Mouse (Mus musculus) thymus, postnatal 4 days (tissue): Measurements from ENCODE around the gene Tbcb.
"Not testable (repeated sequence)": the region's sequence is repeated elsewhere in the genome, so short reads cannot be mapped to it uniquely, and the experiment has no call there.

Source experiments
- DNase-seq: peaks from one replicate; pipeline ENCODE4 v3.0.0; 2021

Tbcb gene

GRCm38 (mm10) chr7:30231669-30232454 is at the start of gene Tbcb, which contains the start of gene Polr2i:
Gene Tbcb, minus strand, starts transcription at chr7:30232272.
Gene Polr2i, plus strand, starts transcription at chr7:30231948.
- DNase-seq: peak; percentile 98

DNA sequence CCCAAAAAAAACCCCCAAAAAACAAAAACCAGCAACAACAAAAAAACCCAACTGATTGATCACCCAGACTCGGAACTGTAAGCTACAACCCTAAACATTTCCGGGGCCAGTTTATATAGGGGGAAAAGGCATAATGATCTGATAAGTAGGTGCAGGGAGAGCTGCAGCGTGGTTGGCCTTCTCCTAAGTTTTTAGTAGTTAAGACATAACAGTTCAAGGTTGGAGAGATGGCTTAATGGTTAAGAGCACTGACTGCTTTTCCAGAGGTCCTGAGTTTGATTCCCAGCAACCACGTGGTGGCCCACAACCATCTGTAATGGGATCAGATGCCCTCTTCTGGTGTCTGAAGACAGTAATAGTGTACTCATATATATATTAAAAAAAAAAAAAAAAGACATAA is 49.5 kb upstream of the Tbcb start:
- no peak for DNase-seq

DNA sequence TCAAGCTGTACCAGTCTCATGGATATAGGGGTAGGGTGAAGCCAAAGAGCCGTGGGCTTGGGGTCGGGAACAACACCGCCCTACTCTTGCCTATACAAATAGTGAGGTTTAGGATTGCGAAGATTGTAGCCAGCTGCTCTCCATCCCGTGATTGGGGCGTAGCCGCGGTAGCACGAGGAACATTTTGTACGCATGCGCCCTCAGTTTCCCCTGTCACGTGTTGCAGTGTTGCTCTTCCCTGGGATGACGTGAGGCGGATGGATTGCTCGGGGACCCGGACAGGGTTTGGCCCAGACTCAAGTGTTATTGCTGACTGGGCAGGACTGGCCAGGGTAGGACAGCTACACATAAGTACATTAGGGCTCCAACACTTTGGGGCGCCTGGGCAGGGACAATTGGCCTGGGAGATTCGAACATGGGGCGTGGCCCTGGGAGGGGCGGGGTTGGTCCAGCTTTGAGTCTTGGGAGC is 48.6 kb upstream of the Tbcb start:
- peak; percentile 78 for DNase-seq

DNA sequence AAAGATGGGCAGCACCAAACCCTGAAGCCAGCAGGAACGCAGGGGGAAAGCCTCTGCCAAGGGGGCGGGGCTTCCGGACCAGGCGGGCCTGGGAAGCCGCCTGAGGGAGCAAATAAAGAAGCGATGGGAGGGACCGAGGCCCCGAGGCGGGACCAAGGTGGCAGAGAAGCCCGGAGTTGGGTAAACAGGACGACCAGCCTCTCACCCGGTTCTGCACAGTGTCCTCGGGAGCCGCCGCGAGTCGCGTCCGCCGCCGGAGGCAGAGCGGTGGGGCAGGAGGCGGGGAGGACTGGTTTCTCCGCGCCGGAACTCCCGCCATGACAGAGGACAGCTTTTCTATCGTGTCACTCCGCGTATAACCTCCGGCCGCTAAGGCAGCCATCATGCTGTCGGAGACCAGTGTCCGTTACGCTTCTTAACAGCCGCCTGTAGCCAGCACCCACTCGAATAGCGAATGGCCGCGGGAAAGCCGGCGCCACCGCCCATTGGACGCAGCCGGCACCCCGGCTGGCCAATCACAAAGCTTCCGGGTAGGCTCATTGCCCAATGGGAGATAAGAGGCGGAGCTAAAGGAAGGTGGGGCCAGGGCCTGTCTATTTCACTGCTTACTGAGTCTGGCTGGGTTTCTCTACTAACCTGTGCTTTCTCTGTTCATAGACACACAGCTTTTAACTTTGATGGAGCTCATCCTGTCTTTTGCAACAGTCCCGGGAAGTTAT is 48.0 kb upstream of the Tbcb start, which contains the start of the genes Thap8 and Wdr62:
Gene Thap8 (plus strand): TSS at position 144 of the 719 bp plus-strand sequence.
Gene Wdr62 (minus strand): TSS at position 469 of the 719 bp plus-strand sequence.
- peak; percentile 92 for DNase-seq

DNA sequence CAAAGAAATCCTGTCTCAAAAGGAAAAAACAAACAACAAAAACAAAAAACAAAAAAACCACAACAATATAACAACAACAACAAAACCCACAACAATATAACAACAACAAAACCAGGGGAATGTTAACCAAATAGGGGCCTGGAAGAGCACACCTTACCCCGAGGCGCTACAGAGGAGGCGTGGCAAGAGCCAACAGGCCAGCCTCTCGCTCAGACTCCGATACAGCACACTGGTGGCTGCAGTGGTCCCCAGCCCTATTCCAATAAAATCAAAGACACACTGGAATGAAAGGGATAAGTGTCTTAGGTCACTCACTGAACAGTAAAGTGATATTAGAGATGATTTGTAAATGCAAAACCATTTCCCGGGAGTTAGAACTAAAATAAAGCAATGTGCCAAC is 47.5 kb upstream of the Tbcb start:
- no peak for DNase-seq

- no peak for DNase-seq
Measured at GRCm38 (mm10) chr7:30278911-30279310, 46.8 kb upstream of the Tbcb start.

GRCm38 (mm10) chr7:30274383-30274782 is 42.3 kb upstream of the Tbcb start:
- DNase-seq: no peak

DNA sequence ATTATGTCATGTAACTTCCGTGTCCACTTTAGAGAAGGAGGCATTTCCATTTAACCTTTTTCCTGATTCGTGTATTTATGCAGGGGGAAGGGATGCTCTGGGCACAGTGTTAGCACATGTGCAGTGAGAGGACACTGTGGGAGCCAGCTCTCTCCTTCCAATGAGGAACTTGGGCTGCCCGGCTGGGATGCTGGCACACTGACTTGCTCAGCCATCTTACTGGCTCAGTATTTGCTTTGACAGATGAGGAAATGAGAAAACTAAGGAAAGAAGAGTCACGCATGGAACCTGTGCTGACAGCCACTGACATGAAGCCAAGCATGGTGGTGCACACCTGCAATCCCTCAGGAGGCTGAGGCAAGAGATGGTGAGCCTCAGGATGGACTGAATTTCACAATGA is 37.6 kb upstream of the Tbcb start:
- DNase-seq: no peak

DNA sequence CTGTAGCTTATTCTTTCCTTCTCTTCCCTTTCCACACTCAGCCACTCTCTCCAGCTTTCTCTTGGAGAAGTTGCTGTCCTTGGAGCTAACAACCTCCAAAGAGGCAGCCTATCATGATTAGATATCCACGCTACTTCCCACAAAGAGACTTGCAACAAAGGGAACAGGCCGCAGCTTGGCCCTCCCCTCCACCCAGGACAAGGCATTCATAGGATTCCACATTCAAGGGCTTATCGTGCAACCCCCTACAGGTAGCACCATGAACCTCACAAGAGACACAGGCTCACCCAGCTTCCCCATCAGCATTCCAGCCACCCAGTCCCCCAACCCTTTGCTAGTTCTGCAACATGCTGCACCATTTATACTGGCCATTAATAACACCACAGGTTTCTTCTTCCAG is 34.7 kb upstream of the Tbcb start:
- DNase-seq: no peak

DNA sequence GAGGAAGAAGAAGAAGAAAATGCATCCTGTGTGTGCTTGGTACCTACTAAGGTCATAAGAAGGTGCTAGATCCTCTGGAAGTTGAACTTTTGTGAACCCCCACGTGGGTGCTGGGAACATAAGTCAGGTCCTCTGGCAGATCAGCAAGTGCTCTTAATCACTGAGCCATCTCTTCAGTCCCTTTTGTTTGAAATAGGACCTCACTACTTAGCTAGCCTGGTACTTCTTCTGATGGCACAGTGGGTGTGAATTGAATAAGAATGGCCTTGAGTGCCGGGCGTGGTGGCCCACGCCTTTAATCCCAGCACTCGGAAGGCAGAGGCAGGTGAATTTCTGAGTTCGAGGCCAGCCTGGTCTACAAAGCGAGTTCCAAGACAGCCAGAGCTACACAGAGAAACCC is 33.9 kb upstream of the Tbcb start:
- no peak for DNase-seq

DNA sequence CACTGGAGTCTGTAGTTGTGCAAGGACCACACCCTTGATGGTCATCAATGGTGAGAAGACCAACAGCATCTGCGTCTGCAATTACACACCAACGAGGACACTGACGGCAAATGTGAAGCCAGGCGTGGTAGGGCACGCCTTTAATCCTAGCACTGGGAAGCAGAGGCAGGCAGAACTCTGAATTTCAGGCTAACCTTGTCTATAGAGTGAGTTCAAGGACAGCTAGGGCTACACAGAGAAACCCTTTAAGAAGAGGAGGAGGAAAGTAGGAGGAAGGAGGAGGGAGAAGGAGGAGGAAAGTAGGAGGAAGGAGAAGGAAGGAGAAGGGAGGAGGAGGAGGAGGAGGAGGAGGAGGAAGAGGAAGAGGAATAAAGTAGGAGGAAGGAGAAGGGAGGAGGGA is 33.5 kb upstream of the Tbcb start:
- DNase-seq: no peak

GRCm38 (mm10) chr7:30265041-30265440 is 33.0 kb upstream of the Tbcb start:
- DNase-seq: no peak

GRCm38 (mm10) chr7:30251956-30252954 is 20.2 kb upstream of the Tbcb start:
- DNase-seq: no peak

- DNase-seq: not testable (repeated sequence)
Measured at GRCm38 (mm10) chr7:30237374-30237773, 5.3 kb upstream of the Tbcb start.

GRCm38 (mm10) chr7:30235625-30236024 is 3.6 kb upstream of the Tbcb start, which contains the start of gene Ovol3:
Gene Ovol3, minus strand, starts transcription at chr7:30235725.
- no peak for DNase-seq

- DNase-seq: no peak
Measured at GRCm38 (mm10) chr7:30235091-30235490, 3.0 kb upstream of the Tbcb start.

GRCm38 (mm10) chr7:30234276-30234858 is 2.3 kb upstream of the Tbcb start:
- DNase-seq: no peak

DNA sequence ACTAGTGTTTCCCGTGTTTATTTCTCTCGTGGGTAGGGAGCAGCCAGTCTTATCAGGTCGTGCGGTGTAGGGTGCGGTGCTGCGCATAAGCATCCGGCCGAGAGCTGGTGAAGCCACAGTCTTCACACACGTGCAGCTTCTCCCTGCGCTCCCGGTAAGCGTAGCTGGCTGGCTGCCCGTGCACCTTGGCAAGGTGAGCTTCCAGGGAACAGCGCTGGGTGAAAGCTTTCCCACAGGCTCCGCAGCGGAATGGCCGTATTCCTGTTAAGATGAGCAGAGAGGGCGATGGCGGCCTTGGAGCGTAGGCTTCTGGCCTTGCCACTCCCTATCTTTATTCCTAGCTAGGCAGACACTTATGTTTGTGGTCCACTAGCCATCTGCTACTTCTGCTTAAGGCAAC is 1.3 kb upstream of the Tbcb start:
- peak; percentile 32 for DNase-seq

GRCm38 (mm10) chr7:30232631-30233148 is 618 bp upstream of the Tbcb start:
- DNase-seq: peak; percentile 81

GRCm38 (mm10) chr7:30231328-30231668 is 774 bp downstream of the Tbcb start:
- no peak for DNase-seq

DNA sequence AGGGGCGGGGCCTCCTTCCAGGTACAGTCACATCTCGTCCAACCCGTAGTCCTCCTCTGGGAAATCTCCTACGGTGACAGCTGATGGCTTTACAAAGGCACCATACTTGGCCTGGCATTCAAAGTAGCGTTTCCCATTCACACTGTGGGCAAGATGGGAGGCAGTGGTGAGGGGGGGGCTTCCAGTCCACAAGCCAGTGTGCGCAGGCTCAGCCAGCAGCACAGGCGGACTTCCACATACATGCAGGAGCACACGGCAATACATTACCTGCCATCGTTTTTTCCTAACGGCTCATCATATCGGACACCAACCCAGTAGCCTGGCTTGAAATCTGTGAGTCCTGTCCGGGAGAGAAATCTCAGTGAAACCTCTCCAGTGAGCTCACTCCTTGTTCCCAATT is 7.9 kb downstream of the Tbcb start:
- DNase-seq: no peak

GRCm38 (mm10) chr7:30222205-30222604 is 9.9 kb downstream of the Tbcb start:
- DNase-seq: no peak
